Mouse (Mus musculus) MEL (cell line): ENCODE measurements around the gene Gm28048.

Experiments
- EP300 ChIP-seq, 2 experiments: IDR thresholded peaks; 2 replicates each; pipeline ENCODE4 v1.6.1; 2011; ENCODE audit warnings: improper control_type of control experiment in 2 of 2, low read length in 2 of 2, low read depth in 1 of 2, mild to moderate bottlenecking in 1 of 2
- MAFK ChIP-seq: IDR thresholded peaks from 2 replicates; pipeline ENCODE4 v1.6.1; 2011; ENCODE audit warnings: low read depth, mild to moderate bottlenecking, low read length, improper control_type of control experiment, borderline replicate concordance
- NELFE ChIP-seq: IDR thresholded peaks from 2 replicates; pipeline ENCODE4 v1.6.1; 2011; ENCODE audit warnings: low read depth, low read length, improper control_type of control experiment

DNA sequence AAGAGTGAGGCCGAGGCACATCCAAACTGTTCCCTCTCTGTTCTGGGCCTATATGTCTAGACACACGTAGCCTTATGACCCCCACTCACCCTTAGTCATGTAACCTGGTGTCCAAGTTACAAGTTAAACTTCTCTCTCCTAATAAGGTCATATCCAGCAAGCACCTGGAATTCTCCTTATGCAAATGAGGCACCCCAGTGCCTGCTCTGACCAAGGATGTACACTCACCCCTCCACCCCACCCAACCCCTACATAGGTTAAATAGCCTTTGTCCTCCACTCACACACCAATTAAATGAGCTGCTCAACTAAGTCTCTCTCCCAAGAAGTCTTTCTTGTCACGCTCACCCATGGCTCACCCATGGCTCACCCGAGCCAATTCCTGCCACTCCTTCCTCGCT lies 190.2 kb downstream of the Gm28048 start:
- TF ChIP-seq EP300 (IDR thresholded peaks at IDR 0.05; ENCODE audit: low read depth in 1 of 2, low read length in 2 of 2) (no peak), MAFK (no peak), NELFE (no peak)
